Mouse (Mus musculus) CH12.LX (cell line): ENCODE data around the gene Icmt.

Source experiments
- CTCF ChIP-seq, 2 experiments: IDR thresholded peaks in 1 of 2; conservative IDR thresholded peaks in 1 of 2; 2 replicates each; pipeline ENCODE4 v1.5.1; 2011 to 2012; ENCODE audit warnings: low read depth in 2 of 2, low read length in 2 of 2, improper control_type of control experiment in 1 of 2, inconsistent platforms in 1 of 2, mild to moderate bottlenecking in 1 of 2, moderate library complexity in 1 of 2
- ELF1 ChIP-seq: IDR thresholded peaks from 2 replicates; pipeline ENCODE4 v1.6.1; 2014; ENCODE audit warnings: low read depth, mild to moderate bottlenecking, inconsistent platforms, low read length, improper control_type of control experiment
- EP300 ChIP-seq: IDR thresholded peaks from 2 replicates; pipeline ENCODE4 v1.6.1; 2011; ENCODE audit warnings: low read length, improper control_type of control experiment
- NRF1 ChIP-seq: IDR thresholded peaks from 2 replicates; pipeline ENCODE4 v1.6.1; 2014; ENCODE audit warnings: low read depth, mild to moderate bottlenecking, inconsistent platforms, low read length, improper control_type of control experiment, moderate library complexity
- POLR2A ChIP-seq: IDR thresholded peaks from 2 replicates; pipeline ENCODE4 v1.6.1; 2011; ENCODE audit warnings: low read depth, mild to moderate bottlenecking, improper control_type of control experiment, low read length
- POLR2AphosphoS2 ChIP-seq: IDR thresholded peaks from 2 replicates; pipeline ENCODE4 v1.6.1; 2011; ENCODE audit warnings: low read depth, low read length, improper control_type of control experiment
- SMC3 ChIP-seq: IDR thresholded peaks from 2 replicates; pipeline ENCODE4 v1.6.1; 2011; ENCODE audit warnings: low read depth, low read length, improper control_type of control experiment
- USF1 ChIP-seq: IDR thresholded peaks from 2 replicates; pipeline ENCODE4 v1.6.1; 2014; ENCODE audit warnings: low read depth, mild to moderate bottlenecking, inconsistent platforms, low read length, improper control_type of control experiment
- ZC3H11A ChIP-seq: IDR thresholded peaks from 2 replicates; pipeline ENCODE4 v1.6.1; 2012; ENCODE audit warnings: low read depth, mild to moderate bottlenecking, inconsistent platforms, low read length, improper control_type of control experiment
- ZMIZ1 ChIP-seq: IDR thresholded peaks from 2 replicates; pipeline ENCODE4 v1.6.1; 2012; ENCODE audit warnings: low read depth, mild to moderate bottlenecking, inconsistent platforms, low read length, improper control_type of control experiment

GRCm38 (mm10) chr4:152349837-152350381 is 52.9 kb downstream of the Icmt start:
- TF ChIP-seq EP300 (no peak), USF1 (no peak), CTCF (conservative IDR thresholded peaks at IDR 0.05 in 1 of 2, IDR thresholded peaks at IDR 0.05 in 1 of 2; ENCODE audit: low read depth in 2 of 2, low read length in 2 of 2) (no peak), POLR2AphosphoS2 (no peak), SMC3 (no peak), ZMIZ1 (no peak), ELF1 (no peak), NRF1 (no peak), ZC3H11A (no peak), POLR2A (no peak)
